Mouse (Mus musculus) heart, embryonic 16.5 days (tissue): Measurements from ENCODE around the gene Lrsam1. TPM values are rescaled to one million over a fixed set of nuclear protein-coding genes. Genes with fewer than 3 reads are reported as not detected.

ENCODE experiments used
- ATAC-seq: fragments of 200-750 bp; cut with Nextera tagmentation; replicated peaks from 2 replicates; pipeline ENCODE4 v1.8.0; 2017; ENCODE audit warnings: moderate number of reproducible peaks; ENCODE audit not compliant: insufficient read depth, low FRiP score; ENCODE audit errors: extremely low read depth
- H3K27ac ChIP-seq: fragments of 300-500 bp; sonication (generic); 2 replicates; pipeline ENCODE4 v1.5.1; 2014; ENCODE audit warnings: mild to moderate bottlenecking, low read length, control low read depth, moderate library complexity
- H3K27me3 ChIP-seq: fragments of 300-500 bp; sonication (generic); 2 replicates; pipeline ENCODE4 v1.6.1; 2014; ENCODE audit warnings: low read length, mixed read lengths; ENCODE audit not compliant: control insufficient read depth, insufficient read depth
- H3K36me3 ChIP-seq: fragments of 300-500 bp; sonication (generic); 2 replicates; pipeline ENCODE4 v1.6.1; 2014; ENCODE audit not compliant: control insufficient read depth, insufficient read depth
- H3K4me1 ChIP-seq: fragments of 300-500 bp; sonication (generic); 2 replicates; pipeline ENCODE4 v1.6.1; 2014; ENCODE audit warnings: low read length, mixed read lengths; ENCODE audit not compliant: control insufficient read depth, insufficient read depth
- H3K4me2 ChIP-seq: fragments of 300-500 bp; sonication (generic); 2 replicates; pipeline ENCODE4 v1.6.1; 2014; ENCODE audit warnings: low read depth, mild to moderate bottlenecking, control low read depth, low read length
- H3K4me3 ChIP-seq: fragments of 300-500 bp; sonication (generic); 2 replicates; pipeline ENCODE4 v1.5.1; 2014; ENCODE audit warnings: mild to moderate bottlenecking, control low read depth, low read length
- H3K9ac ChIP-seq: fragments of 300-500 bp; sonication (generic); 2 replicates; pipeline ENCODE4 v1.6.1; 2014; ENCODE audit warnings: low read length, control low read depth
- H3K9me3 ChIP-seq: fragments of 300-500 bp; sonication (generic); replicated peaks from 2 replicates; pipeline ENCODE4 v1.6.1; 2016; ENCODE audit warnings: low read length; ENCODE audit not compliant: control insufficient read depth
- WGBS: fragments of 180-500 bp; shearing (Covaris S2); extraction: QIAGEN DNeasy Blood & Tissue Kit; methylation state at CpG from one replicate; pipeline ENCODE4 v1.1.7; 2014; 5-methylcytosine and 5-hydroxymethylcytosine counted together
- polyA plus RNA-seq: library from polyadenylated mRNA; unstranded; fragments of >200 nt; fragmentation: Nextera tagmentation; extraction: Ambion mirVana; gene quantifications from 2 replicates; pipeline ENCODE4 v1.2.1, GENCODE M21; 2015

Gene Lrsam1
- polyA plus RNA-seq, 1 experiment from 2014 or later = 8.8 TPM

DNA sequence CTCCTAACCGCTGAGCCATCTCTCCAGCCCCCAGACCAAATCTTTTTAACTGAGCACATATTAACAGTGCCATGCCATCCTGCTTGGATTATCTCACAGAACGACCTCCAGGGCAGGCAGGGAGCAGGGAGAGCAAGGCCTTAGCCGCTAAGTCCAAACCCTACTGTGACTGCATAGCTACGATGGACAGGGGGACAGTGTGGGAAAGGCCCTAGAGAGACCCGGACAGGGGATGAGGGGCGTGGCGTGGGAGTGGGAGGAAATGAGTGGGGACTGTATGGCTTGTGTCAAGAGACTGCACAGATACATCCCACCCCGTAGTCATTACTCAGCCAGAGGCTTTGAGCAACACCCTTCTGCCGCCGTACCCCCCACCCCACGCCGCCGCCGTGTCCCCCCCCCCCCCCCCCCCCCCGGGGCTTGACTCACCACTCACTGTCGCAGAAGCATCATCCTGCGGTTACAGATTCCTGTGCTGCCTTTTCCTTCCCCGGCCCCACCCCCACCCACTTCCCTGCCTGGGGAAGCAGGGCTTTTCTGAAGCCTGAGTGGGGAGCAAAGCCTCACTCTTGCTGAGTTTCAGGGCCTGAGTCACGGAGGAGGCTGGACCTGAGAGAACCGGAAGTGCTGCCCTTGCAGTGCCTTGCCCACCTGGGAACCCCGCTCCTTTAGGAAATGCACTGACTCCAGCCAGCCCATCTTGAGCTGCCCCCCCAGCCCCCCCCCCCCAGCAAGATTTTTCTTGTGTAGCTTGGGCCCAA lies 79.0 kb downstream of the Lrsam1 start:
- peak overlapping the region; percentile 14; the same call in 1 of the 2 replicates for H3K4me3 ChIP-seq
- peak; percentile 4; the same call in 1 of the 2 replicates for ATAC-seq
- 23% methylated on average over 13 of the region's 21 CpGs for WGBS
- peak overlapping the region; percentile 47 for H3K4me2 ChIP-seq
- H3K9me3 ChIP-seq = no peaks in the 10 kb centered on the region
- H3K4me1 ChIP-seq = peaks cover 83% of the 10 kb centered on the region
- H3K9ac ChIP-seq = peak overlapping the region; percentile 56
- H3K27me3 ChIP-seq = no peaks in the 10 kb centered on the region
- no peaks in the 10 kb centered on the region for H3K36me3 ChIP-seq
- H3K27ac ChIP-seq = peak overlapping the region; percentile 92

DNA sequence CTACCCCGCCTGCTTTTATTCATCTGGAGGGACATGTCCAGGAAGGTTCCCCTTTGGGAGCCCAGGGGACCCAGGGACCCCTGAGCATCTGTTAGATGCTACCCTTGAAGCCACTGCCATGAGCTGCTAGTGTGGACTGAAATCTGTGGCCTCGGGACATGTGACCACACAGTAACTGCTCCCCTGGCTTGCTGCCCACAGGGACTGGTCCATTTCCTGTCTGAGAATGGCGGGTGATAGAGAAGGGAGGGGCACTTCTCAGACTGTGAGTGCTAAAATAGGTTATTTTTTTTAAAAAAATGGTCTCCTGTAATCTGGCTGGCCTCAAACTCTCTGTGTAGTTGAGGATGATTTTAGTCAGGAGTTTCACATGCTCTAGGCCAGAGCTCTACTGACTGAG lies 79.7 kb downstream of the Lrsam1 start:
- H3K4me3 ChIP-seq = no peak overlapping the region
- peak overlapping the region; percentile 44 for H3K9ac ChIP-seq
- no peaks in the 10 kb centered on the region for H3K9me3 ChIP-seq
- peaks cover 83% of the 10 kb centered on the region for H3K4me1 ChIP-seq
- peak; percentile 58; the same call in 1 of the 2 replicates for ATAC-seq
- H3K27me3 ChIP-seq = no peaks in the 10 kb centered on the region
- peak overlapping the region; percentile 92 for H3K27ac ChIP-seq
- 8% methylated on average over 3 of the region's 3 CpGs for WGBS
- peak overlapping the region; percentile 47; the same call in 1 of the 2 replicates for H3K4me2 ChIP-seq
- no peaks in the 10 kb centered on the region for H3K36me3 ChIP-seq

DNA sequence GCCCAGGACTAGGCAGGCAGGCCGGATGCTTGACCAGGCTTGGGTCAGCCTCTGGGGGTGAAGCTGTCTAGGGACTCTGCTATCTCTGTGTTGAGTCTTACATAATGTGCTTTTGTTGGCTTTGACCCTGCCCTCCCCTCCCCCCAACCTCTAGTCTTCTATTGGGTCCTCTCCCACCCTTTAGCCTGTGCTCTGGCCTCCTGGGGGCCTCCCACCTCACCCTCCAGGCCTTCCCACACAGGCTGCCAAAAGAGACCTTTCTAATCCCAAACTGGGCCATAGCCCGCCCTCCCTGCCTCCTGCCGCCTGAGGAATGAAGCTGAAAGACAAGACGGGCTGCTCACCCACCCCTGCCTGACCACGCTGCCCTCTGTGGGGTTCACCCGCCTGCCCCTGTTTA lies 80.4 kb downstream of the Lrsam1 start:
- peak overlapping the region; percentile 44 for H3K9ac ChIP-seq
- no peaks in the 10 kb centered on the region for H3K9me3 ChIP-seq
- H3K4me3 ChIP-seq = no peak overlapping the region
- no peaks in the 10 kb centered on the region for H3K36me3 ChIP-seq
- no peaks in the 10 kb centered on the region for H3K27me3 ChIP-seq
- ATAC-seq = no peak
- H3K4me2 ChIP-seq = peak overlapping the region; percentile 22; the same call in 1 of the 2 replicates
- peaks cover 79% of the 10 kb centered on the region for H3K4me1 ChIP-seq
- peak overlapping the region; percentile 92 for H3K27ac ChIP-seq
- 44% methylated on average over 6 of the region's 6 CpGs for WGBS

DNA sequence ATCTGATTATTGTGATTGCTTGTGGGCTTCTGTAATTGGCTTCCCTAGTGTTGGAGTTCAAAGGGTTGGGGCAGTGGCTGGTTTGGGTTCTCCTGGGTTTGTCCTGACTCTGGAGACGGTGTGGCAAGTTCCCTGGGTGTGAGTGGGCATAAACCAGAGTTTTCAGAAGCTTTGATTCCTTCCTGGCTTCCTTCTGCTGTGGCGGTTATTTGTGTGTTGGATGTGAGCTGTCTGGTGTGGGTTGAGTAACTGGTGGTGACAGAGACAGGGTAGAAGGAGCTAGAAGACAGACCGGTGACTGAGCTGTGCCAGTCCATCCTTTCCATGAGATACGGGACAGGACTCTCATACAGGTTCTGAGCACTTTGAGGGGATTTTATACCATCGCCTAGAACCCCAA lies 81.8 kb downstream of the Lrsam1 start:
- no peak for ATAC-seq
- peaks cover 75% of the 10 kb centered on the region for H3K4me1 ChIP-seq
- no peaks in the 10 kb centered on the region for H3K36me3 ChIP-seq
- WGBS = 60% methylated on average over 5 of the region's 5 CpGs
- H3K27ac ChIP-seq = peak overlapping the region; percentile 34; the same call in 1 of the 2 replicates
- H3K9ac ChIP-seq = peak overlapping the region; percentile 28; the same call in 1 of the 2 replicates
- no peak overlapping the region for H3K4me3 ChIP-seq
- H3K4me2 ChIP-seq = peak overlapping the region; percentile 91
- H3K27me3 ChIP-seq = no peaks in the 10 kb centered on the region
- H3K9me3 ChIP-seq = no peaks in the 10 kb centered on the region

DNA sequence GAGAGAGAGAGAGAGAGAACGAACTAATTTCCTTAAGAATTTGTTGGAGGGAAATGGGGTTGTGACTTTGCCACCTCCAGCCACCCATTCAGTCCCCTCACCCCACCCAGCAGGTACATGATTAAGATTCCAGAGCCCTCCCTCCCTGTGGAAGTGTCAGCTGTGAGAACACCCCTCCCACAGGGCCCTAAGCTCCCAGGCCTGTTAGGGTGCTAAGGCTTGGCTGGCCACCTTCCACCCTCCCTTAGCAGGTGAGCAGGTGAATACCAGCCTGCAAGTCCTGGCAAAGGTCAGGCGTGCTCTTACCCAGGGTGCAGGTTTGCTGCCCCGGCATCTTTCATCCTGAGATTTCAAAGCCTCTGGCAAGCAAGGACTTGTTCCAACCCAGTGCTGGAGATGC lies 83.0 kb downstream of the Lrsam1 start:
- Histone ChIP-seq H3K27me3 (no peaks in the 10 kb centered on the region), H3K27ac (peak overlapping the region; percentile 97), H3K9ac (peak overlapping the region; percentile 96), H3K4me1 (peaks cover 75% of the 10 kb centered on the region), H3K9me3 (no peaks in the 10 kb centered on the region), H3K36me3 (no peaks in the 10 kb centered on the region), H3K4me2 (peak overlapping the region; percentile 91), H3K4me3 (peak overlapping the region; percentile 92)
- no peak for ATAC-seq
- 53% methylated on average over 3 of the region's 3 CpGs for WGBS

DNA sequence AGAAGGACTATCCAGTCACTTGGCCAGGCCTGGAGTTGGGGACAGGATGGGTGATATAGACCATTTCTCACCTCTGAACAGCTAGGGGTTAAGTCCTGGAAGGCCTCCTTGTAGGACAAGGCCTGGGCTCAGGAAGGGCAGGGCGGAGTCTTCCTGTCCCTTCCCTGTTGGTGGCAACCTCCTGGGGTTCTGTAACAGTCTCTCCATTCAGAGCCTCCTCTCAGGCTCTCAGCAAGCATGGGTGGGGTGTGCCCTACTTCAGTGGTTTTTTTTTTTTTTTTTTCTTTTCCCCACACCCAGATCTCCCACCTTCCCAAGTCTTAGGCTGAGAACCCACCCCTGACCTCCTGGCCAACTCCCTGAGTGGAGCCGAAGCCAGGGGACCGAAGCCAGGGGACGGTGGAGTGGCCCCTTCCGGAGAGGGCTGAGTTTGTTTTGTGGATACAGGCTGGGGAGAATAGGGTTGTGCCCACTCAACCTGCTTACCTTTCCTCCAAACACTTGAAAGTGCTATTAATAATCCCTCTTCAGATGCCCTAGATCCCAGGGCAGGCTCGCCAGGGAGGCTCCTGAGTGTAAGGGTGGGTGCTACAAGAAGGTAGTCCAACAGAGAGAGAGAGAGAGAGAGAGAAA lies 83.5 kb downstream of the Lrsam1 start:
- no peaks in the 10 kb centered on the region for H3K36me3 ChIP-seq
- no peaks in the 10 kb centered on the region for H3K9me3 ChIP-seq
- peak overlapping the region; percentile 91 for H3K4me2 ChIP-seq
- H3K27ac ChIP-seq = peak overlapping the region; percentile 97
- peak overlapping the region; percentile 92 for H3K4me3 ChIP-seq
- ATAC-seq = no peak
- H3K4me1 ChIP-seq = peaks cover 71% of the 10 kb centered on the region
- no peaks in the 10 kb centered on the region for H3K27me3 ChIP-seq
- 29% methylated on average over 6 of the region's 6 CpGs for WGBS
- peak overlapping the region; percentile 96 for H3K9ac ChIP-seq

DNA sequence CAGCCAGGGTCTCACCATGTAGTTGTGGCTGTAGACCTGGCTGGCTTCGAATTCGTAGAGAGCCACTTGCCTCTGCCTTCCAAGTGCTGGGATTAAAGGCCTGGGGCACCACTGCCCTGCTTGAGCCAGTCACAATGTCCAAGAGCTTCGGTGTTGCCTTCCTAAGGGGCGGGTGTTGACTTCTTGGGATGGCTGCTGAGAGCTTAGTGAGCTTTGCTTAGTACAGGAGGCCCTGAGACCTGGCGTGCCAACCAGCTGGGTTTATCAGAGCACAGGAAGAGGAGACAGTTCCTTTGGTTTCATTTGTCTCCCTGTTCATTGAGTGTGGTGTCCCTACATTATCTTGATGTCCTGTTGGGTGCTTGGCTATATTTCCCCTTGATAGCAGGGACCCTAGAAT lies 84.1 kb downstream of the Lrsam1 start:
- Histone ChIP-seq H3K4me3 (peak overlapping the region; percentile 92), H3K9me3 (no peaks in the 10 kb centered on the region), H3K27ac (peak overlapping the region; percentile 97), H3K27me3 (no peaks in the 10 kb centered on the region), H3K9ac (peak overlapping the region; percentile 96), H3K4me2 (peak overlapping the region; percentile 91), H3K36me3 (no peaks in the 10 kb centered on the region), H3K4me1 (peaks cover 66% of the 10 kb centered on the region)
- WGBS = 20% methylated on average over 5 of the region's 5 CpGs
- ATAC-seq = no peak

DNA sequence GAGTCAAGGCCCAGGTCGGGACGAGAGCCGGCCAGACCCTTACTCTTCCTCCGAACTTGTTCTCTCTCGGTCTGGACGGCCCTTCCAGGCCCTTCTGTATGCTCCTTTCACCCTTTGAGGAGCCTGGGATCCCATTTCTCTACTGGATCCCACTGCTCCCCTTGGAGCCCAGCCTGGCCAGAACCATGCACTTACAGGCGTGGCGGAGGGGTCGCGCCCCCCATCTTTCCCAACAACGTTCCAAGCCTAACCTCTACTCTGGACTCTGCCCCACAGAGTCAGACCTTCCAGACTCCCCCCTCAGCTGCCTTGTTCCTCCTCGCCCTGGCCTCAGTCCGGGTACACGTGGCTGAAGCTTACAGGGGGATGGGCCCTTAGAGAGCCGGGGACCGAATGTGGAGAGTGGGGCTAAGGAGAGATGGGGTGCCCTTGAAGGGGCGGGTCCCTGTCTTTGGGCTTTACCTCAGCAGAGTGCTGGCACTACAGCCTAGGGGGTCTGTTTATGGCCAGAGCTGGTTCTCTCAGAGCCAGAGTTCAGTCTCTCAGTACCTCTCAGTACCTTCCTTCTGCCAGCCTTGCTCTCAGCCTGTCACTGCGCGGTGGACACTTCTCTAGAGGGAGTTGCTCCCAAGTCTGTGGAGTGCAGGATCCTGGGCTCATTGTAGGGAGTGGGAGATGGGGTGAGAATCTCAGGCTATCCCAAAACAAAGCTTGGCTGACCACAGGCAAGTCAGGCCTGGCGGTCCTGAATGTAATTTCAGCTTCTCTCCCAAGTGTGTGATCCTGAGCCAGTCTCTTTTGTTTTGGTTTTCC lies 84.7 kb downstream of the Lrsam1 start:
- WGBS = 3% methylated on average over 20 of the region's 20 CpGs
- Histone ChIP-seq H3K9ac (peak overlapping the region; percentile 96), H3K4me3 (peak overlapping the region; percentile 92), H3K4me2 (peak overlapping the region; percentile 91), H3K9me3 (no peaks in the 10 kb centered on the region), H3K4me1 (peaks cover 60% of the 10 kb centered on the region), H3K27me3 (no peaks in the 10 kb centered on the region), H3K27ac (peak overlapping the region; percentile 97), H3K36me3 (no peaks in the 10 kb centered on the region)
- no peak for ATAC-seq
